Mouse (Mus musculus) spleen, adult 2 months (tissue): ENCODE measurements at regions not wholly inside any gene's neighbourhood (a gene's known extent, or its start where the extent isn't known, plus 50 kb on each side); places are given as distances from the start of the nearest gene placed in this dataset.

Source experiments
- CTCF ChIP-seq: fragments of 200-500 bp; IDR thresholded peaks from 2 replicates; pipeline ENCODE4 v1.5.1; 2011; ENCODE audit warnings: mild to moderate bottlenecking, inconsistent platforms; ENCODE audit not compliant: insufficient read depth, insufficient read length, insufficient replicate concordance; ENCODE audit errors: extremely low read depth
- POLR2A ChIP-seq: fragments of 200-500 bp; IDR thresholded peaks from 2 replicates; pipeline ENCODE4 v1.6.1; 2011; ENCODE audit warnings: low read depth, low read length, inconsistent platforms

DNA sequence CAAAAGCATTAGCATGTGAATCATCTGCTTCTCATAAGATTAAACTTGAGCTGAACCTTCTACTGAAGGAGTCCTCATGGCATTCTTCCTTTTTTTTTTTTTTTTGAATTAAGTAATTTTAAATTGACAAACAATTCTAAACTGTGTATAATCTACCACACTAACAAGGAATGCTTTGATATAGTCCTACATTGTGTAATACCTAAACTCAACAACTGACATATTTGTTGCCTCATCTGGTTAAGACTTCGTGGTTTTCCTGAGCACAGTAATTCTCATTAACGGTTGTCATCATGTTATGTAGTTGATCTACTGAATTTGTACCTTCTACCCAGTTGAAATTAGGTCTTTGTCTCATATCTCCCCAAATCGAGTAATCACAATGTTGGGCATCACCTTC lies 83.9 kb upstream of the Hcrtr2 start:
- TF ChIP-seq CTCF (no peak), POLR2A (no peak)
